Mouse (Mus musculus) urinary bladder, postnatal 4 days (tissue): Measurements from ENCODE around the gene Slc25a42.
A peak's percentile ranks its signal among the peaks of the same experiment; 100 is the strongest.

Source experiments
- DNase-seq, 2 experiments: peaks; one replicate each; pipeline ENCODE4 v3.0.0; 2021 to 2022; ENCODE audit warnings: low spot score in 2 of 2

Gene Slc25a42

DNA sequence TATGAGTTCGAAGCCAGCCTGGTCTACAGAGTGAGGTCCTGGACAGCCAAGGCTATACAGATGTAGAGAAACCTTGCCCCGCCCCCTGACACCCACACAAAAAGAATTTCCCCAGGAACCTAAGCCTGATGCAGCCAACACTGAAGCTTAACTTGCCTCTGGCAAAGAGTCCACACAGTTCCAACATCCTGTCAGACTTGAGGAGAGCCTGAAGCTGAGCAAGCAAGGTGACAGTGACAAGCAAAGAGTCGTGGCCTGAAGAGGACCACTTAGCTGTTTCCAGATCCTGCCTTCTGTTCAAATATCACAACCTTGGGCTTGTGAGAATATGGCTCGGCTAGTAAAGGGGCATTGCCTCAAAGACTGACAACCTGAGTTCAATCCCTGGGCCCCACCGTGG is 3.0 kb upstream of the Slc25a42 start:
- DNase-seq: no peak

DNA sequence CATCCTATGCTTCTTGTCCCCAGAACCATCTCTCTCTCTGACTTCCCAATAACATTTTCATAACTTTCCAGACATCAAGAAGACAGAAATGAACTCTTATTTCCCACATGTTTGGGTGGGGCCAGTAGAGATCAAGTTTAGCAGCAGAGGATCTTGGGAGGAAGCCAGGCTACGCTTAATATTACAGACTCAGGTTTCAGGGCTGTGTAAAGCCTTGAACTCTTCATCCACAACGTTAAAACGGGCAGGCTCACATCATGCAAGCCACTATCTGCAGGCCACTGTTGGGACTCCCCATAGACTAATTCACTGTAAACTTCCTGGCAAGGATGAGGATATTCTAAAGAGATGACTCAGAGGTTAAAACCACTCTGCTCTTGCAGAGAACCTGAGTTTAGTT is 2.3 kb upstream of the Slc25a42 start:
- DNase-seq: no peak

DNA sequence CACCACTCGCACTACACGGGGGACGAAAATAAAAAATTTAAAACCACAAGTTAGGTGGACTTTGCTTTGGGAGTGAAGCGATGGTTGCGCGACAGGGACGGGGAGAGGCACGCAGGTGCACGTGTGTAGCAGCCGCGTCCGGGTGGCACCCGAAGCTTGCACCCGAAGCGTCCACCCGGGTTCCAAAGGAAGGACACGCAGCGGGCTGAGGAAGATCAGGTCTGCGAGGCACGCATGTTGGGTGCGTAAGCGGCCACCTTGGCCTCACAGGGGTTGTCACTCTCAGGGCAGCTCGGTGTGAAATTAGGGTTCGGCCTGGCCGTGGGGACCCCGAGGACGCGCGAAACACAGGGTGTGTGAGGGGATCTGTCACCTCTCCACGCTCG is 386 bp downstream of the Slc25a42 start:
- no peak for DNase-seq

DNA sequence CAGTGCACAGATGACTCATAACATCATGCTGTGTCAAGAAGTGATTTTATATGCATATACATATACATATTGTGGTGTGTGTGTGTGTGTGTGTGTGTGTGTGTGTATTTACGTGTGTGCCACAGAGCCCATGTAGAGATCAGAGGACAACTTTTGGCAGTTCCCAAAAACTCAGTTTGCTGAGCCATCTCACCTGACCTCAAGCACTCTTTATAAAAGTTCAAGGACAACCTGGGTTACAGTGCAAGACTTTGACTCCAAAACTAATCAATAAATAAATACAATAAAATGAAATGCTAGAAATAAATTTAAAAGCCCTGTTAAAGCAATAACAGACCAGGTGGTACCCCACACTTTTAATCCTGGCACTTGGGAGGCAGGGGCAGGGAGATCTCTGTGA is 830 bp downstream of the Slc25a42 start:
- no peak for DNase-seq

DNA sequence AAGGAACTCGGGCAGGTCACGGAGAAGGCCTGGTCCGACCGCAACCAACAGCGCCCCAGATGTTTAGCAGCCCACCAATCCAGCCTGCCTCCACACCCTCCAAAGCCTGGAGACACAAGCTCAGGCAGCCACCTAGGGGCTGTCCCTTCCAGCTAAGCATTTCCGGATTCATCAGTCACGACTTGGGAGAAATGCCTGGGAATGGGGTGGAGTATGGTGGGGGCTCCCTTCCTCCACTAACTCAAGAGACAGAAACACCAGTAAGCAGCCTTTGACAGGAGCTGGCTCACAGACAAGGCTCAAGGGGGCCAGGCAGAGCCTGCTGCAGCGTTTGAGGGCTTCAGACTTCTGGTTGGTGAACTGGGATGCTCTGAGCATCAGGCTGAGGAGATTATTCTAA is 1.6 kb downstream of the Slc25a42 start:
- DNase-seq: no peak

DNA sequence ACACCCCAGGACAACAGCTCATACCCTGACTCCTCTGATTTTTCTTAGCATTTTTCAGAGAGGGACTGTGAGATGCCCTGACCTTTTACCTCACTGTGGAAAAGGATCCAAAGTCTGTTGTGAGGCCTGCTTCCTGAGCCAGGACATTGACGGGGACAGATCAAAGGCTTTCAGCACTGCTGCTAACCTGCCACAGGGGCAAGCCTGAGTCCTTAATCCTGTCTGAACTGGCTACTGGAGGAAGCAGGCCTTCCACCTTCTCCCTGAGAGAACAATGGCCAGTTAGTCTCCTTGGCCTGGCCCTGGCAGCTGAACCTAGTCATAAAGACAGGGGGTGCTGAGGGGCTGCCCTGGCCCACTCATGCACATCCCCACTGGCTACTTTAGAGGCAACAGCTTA is 4.0 kb downstream of the Slc25a42 start:
- no peak for DNase-seq

DNA sequence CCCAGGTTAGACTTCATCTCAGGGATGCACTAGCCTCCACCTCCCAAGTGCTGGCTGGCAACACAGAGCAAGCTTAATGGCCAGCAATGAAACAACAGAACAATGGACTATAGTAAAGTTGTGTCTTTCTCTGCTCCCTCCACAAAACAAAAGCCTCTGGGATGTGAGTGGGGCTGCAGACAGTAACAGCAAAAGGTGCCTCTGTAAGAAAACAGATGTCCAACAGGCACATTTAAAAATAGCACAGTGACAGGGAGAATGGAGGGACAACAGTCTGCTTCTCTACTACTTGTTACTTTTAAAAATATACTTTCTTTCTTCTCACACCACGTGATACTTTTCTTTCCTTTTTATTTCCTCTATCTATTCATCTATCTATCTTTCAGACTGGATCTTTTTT is 7.3 kb downstream of the Slc25a42 start:
- no peak for DNase-seq

DNA sequence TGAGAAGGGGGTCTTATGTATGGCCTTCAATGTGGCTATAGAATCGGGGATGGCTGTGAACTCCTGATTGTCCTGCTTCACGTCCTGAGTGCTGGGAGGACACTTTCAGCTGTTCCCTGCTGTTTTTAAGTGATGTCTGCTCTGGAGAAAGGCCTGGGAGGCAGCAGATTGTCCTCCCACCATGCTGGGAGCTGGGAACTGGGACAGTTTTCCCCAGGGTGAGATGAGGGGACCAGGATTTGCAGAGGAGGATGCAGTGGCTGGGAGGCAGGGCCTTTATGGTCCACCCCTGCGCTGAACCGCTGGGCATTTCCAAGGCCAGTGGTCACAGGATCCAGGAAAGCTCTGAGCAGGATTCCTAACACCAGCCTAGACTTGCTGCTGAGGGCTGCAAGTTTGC is 9.0 kb downstream of the Slc25a42 start:
- no peak for DNase-seq

DNA sequence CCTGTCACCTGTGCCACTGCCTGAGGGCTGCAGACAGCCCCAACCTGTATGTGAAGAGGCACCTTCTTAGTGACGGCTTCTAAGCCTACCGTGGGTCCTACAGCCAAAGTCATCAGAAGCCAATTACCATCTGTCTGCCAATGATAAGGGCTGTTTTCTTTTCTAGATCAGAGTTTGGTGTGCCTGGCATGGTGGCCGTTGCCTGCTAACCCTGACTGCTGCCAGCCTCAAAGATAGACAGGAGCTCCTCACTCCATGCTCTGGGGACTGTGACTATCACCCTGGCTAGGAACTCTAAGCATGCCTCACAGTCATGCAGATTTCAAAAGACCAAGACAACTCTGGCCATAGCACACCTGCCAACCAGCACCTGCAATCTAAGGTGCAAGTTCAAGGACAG is 10.7 kb downstream of the Slc25a42 start:
- no peak for DNase-seq

DNA sequence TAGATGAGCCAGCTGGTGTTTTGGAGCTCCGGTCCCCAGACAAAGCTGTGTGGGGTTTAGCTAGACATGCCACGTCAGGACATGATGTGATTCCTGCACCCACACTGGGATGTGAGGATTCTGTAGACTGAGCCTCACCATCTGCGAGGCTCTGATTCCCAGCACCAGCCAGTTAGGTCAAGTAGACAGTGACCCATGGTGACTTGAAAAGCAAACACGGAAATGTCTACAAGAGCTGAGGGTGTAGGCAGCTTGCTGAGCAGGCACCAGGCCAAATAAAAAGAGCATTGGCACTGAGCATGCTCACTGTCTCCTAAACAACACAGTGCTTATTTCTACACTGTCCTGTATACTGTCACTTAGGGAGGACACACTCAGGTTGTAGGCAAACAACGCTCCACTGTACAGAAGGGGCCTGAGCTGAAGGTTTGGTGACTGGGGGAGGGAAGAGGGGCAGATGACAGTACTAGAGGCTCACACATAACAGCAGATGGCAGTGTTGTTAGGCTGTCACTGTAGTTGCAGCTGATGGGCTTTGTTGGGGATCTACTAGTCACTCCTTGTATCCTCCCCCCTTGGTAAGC is 11.9 kb downstream of the Slc25a42 start:
- no peak for DNase-seq

DNA sequence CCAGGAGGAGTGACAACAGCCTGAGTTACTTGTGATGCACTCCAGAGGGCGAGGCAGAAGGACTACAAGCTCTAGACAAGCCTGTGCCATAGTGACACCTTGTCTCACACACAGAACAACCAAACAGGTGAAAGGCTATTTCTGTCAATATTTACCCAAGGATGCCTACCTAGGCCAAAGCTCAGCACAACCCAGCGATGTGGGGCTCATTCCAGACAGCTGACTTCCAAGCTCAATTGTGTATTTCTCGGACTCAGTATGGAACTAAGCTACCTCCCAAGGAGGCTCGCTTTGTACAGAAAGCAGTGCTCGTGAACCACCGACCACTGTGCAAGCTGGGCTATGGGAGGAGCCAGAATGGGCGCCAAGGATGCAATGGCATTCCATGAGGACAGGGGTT is 14.5 kb downstream of the Slc25a42 start:
- no peak for DNase-seq

DNA sequence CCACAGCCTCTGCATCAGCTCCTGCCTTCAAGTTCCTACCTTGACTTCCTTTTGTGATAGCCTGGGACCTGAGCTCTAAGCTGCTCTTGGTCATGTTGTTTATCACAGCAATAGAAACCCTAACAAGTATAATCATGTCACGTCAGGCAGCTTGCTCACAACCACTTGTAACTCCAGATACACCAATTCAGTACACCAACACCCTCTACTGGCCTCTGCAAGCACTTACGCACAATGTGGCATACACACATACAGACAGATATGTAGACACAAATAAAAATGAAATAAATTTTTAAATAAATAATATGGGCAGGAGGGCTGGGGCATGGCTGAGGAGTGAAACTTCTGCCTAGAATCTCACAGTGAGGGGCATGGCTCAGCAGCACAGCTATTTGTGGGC is 16.3 kb downstream of the Slc25a42 start:
- no peak for DNase-seq

DNA sequence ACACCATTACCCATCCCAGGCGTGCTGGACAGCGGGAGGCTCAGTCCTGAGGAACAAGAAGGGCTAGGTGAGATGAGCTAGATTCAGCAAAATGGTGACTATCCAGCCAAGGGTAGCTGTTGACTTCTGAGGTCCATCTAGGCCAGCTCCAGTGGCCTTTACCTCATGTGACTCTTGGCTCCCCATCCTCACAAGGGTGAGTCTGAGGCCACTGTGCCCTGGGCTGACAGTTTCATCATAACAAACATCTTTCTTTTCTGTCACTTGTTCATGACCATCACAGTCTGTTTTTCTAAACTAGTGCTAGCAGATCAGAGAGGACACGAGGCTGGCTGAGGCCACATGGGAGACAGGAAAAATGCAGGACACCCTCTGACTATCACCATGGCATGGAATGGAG is 17.9 kb downstream of the Slc25a42 start:
- DNase-seq: no peak

DNA sequence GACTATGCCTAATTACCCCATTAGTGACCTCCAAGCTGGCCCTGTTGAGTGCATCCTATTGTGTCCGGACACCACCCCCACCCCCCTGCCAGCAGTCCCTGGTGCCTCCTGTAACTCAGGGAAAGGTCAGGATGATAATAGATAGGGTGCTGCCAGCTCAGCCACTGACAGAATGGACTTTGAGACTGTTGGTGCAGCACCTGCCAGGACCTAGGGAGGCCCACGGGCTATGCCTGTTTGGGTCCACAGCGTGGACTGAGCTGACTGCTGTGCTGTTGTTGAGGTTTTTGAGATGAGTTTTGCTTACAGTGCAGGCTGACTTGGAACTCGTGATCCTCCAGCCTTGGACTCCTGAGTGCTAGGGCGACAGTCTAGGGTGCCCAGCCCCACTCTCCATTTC is 18.9 kb downstream of the Slc25a42 start:
- no peak for DNase-seq

DNA sequence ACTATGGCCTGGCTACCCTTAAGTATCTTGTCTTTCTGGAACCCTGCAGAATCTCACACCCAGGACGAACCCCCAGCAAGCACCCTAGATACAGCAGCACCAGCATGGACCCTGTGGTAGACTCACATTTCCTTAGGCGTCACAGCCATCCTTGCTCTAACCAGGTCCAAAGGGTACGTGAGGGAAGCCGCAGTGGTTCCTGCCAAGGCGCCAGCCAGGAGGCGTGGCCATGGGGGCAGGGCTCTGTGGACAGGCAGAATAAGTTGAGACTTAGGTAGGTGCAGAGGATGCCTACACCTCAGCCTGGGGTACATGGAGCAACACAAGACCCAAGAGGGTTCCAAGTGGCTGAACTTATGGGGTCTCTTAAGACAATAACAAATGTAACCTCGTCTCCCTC is 23.4 kb downstream of the Slc25a42 start:
- DNase-seq: no peak

DNA sequence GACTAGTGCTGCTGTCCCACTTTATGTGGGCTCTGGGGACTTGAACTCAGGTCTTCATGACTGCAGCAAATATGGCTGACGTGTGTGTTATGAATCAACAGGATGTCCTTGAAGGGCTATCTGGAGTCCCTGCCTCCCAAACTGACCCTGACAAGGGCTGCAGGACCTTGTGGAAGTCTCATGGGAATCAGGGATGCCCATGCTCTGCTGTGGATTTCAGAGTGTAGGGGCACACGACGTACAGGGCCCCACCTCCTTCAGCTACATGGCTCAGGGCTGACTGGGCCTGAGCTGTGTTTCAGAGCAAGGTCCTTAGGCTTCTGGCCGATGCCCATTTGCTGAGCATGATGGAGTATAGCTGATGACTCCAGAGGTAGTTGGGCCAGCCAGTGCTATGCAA is 28.9 kb downstream of the Slc25a42 start:
- no peak for DNase-seq

DNA sequence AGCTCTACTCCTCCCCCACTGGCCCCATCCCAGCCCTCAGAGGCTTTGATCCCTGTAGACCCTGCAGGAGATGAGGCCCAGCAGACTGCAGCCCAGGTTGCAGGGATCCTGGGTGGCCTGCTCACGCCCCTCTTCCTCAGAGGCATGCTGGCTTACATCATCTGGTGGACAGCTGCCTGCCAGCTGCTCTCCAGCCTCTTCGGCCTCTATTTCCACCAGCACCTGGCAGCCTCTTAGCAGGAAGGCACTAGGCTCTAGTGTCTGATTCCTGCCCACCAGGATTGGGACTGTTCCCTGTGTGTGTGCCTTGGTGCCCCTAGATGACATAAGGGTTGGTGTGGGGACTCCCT is 30.2 kb downstream of the Slc25a42 start:
- no peak for DNase-seq

DNA sequence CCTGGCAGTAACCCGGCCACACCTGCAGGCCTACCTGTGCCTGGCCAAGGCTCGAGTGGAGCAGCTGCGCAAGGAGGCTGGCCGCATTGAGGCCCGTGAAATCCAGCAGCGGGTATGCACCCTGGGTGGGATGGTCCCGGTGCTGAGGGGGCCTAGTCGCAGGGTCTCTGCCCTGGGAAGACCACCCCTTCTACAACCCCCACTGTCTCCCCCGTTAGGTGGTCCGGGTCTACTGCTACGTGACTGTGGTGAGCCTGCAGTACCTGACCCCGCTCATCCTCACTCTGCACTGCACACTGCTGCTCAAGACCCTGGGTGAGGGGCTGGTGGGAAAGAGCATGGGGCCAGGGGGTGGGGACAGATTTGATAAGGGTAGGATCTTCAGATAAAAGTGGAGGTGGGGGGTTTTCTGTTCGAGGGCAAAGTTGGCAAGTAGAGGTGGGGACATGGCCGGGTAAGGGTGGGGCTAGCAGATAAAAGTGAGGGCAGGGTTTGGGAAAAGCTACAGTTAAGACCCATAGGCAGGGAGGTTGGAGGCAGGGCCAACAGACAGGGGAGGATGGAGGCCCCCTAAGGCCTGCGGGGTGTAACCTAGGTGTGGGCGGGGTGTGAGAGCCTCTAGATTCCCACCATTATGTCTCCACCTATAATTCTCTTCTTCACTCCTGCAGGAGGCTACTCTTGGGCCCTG is 30.7 kb downstream of the Slc25a42 start:
- DNase-seq: no peak

DNA sequence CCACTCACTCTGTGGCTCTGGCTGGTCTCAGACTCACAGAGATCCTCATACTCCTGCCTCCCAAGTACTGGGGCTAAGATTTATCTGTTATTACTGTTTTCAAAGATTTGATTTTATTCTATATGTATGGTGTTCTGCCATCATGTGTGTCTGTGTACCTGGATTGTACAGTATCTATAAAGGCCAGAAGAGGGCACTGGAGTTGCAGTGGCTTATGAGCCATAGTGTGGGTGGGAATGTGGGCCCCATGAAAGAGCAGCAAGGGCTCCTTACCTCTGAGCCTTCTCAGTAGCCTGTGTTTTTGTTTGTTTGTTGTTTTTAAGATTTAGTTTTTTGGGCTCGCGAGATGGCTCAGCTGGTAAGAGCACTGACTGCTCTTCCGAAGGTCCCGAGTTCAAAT is 33.0 kb downstream of the Slc25a42 start:
- DNase-seq: no peak

DNA sequence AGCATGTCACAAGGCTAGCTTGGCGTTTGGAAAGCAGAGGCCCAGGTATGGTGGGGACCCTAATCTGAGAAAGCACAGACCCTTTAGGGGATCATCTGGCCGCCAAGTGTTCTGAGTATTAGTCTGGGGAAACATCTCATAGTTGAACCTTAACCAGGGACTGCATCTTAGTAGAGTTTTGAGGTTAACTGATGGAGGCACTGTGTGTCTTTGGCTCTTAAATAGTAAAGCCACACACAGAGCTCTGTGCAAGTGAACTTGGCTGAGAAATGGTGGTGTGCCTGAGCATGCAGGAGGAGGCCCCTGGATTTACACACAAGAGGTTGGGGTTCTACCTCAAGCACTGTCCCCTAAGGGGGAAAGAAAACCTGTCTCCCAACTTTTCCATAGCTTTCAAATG is 33.9 kb downstream of the Slc25a42 start:
- DNase-seq: no peak

DNA sequence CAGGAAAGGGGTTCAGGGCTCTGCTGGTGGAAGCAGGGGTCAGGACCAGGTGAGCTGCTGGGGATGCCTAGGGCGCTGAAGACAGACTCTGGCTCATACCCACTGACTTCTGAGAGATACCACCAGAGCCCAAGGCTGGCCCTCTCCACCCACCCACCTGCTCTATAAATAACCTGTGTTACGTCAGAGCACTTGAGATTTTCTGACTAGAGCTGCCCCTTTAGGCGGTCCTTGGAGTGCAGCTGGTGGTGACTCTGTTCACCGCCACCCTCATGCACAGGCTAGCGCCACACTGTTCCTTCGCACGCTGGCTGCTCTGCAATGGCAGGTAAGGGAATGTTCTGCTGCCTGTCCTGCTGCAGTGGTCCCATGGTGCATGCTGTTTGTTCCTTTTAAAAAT is 38.0 kb downstream of the Slc25a42 start:
- DNase-seq: no peak

DNA sequence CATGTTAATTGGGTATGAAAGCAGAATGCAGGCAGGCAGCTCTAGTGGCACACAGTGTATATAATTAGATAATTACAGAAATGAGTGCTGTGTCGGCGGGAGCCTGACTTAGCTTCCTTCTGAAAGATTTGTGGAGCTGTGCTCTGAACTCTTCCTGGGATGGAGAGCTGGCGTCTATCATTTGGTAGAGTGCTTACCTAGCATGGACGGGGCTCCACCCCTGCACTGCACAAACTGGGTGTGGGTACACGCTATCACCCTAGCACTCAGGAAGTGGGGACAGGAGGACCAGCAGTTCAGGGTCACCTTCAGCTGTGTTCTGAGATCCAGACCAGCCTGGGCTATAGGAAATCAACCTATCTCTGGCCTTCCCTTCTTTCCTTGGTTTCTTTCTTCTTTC is 38.8 kb downstream of the Slc25a42 start:
- no peak for DNase-seq

DNA sequence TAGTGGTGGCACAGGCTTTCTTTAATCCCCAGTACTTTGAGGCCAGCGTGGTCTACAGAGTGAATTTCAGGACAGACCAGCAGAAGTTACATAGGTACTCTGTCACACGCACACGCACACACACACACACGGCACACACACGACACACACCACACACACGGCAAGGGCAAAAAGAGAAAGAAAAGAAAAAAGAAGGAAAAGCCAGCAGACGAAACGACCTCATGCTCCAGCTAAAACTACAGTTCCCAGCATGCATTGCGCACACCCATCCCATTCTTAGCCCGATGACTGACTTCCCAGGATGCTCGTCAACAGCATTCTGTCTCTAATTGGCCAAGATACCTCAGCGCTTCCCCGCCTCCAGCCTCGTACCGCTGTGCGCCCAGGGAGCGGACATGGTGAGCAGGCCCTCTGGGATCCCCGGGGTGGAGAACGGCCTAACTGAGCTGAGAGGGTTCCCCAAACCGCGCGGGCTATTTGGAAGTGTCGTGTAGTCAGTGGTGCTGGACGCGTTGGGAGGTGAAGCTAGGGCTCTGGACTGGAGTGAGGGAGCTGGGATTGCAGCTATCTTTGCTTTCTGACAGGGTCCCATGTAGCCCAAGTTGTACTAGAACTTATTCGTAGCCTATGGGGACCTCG is 39.9 kb downstream of the Slc25a42 start, which contains the start of gene Tmem161a:
Gene Tmem161a (plus strand): TSS at position 314 of the 639 bp plus-strand sequence.
- peak; percentile 85 to 91 for DNase-seq

DNA sequence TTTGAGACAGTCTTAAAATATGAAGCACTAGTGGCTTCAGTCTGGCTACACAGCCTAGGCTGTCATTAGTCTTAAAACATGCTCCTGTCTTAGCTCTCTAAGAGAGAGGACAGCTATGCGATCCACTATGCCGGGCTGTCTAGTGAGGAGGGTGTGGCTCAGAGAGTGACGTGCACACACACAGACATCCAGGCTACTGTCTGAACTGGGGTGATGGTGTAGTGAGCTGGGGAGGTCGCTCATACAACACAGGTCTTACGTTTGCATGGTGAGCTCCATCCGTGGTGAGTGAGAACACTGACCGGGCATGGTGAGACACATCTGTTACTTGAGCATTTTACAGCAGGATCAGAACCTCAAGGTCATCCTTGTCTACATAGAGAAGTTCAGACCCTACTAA is 40.9 kb downstream of the Slc25a42 start:
- no peak for DNase-seq
